11 mouse cellular contexts compared by ENCODE assay signal in the genomic region with DNA sequence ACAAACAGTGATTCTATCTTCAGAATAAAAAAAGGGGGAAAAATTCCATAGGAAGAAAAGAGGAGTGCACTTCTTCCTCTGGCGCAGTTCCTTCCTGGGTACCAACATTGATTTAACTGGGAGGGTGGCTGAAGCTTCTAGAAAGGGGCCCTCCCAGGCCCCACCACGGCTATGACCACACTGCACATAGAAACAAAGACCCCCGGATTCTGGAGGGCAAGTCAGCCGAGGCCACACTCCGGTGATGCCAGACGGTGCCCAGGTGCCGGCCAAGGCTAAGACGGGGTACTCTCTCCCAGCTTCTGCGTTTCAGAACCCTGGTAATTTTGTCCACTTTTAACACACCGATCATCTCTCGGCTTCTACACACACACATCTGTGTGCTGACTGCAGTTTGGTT.
A peak's percentile ranks its signal among the peaks of the same experiment; 100 is the strongest.
DNase-seq lines count a peak whose midpoint lies in the region; ATAC-seq and TF ChIP-seq lines count a peak whose summit lies in the region.
"Had no signal": no experiment of that assay in that cellular context is flagged by ENCODE, and none has a peak within 500 bp of the region (broad histone marks: within the 10 kb centered on the region; RNA-seq: fewer than 3 reads in every experiment).

No protein-coding gene starts in this region.

- H3K27me3 ChIP-seq in lung, embryonic 16.5 days (ENCODE audit: control insufficient read depth, insufficient read depth, low read depth, low read length): no peaks in the 10 kb centered on the region; the same call in 1 of the 2 replicates
- peaks cover 12% of the 10 kb centered on the region; the same call in 1 of the 2 replicates for H3K27me3 ChIP-seq in limb, embryonic 12.5 days
- H3K27me3 ChIP-seq in stomach, postnatal 0 days (ENCODE audit: control insufficient read depth, insufficient read depth, low read length): no peaks in the 10 kb centered on the region
- H3K27me3 ChIP-seq: Patski had no signal

- no peak overlapping the region; the same call in 1 of the 2 replicates for H3K9ac ChIP-seq in lung, embryonic 16.5 days (ENCODE audit: low read length)
- peak overlapping the region; percentile 37; the same call in 1 of the 2 replicates for H3K9ac ChIP-seq in limb, embryonic 12.5 days (replicated peaks)
- no peak overlapping the region for H3K9ac ChIP-seq in stomach, postnatal 0 days (ENCODE audit: low read length)
- H3K9ac ChIP-seq: liver, embryonic 13.5 days had no signal

- TF ChIP-seq EP300 in stomach, postnatal 0 days (optimal IDR thresholded peaks at IDR 0.05): no peak

- peak overlapping the region; percentile 87 for H3K4me2 ChIP-seq in lung, embryonic 16.5 days (ENCODE audit: low read depth, low read length)
- peak overlapping the region; percentile 74 for H3K4me2 ChIP-seq in limb, embryonic 12.5 days
- peak overlapping the region; percentile 67; the same call in 1 of the 2 replicates for H3K4me2 ChIP-seq in stomach, postnatal 0 days (replicated peaks; ENCODE audit: low read depth)

- H3K4me3 ChIP-seq in lung, embryonic 16.5 days (ENCODE audit: low read length): peak overlapping the region; percentile 51
- H3K4me3 ChIP-seq in limb, embryonic 12.5 days (replicated peaks): peak overlapping the region; percentile 40
- H3K4me3 ChIP-seq in stomach, postnatal 0 days (ENCODE audit: low read depth, low read length): no peak overlapping the region
- H3K4me3 ChIP-seq: liver, embryonic 13.5 days had no signal

- TF ChIP-seq CTCF in stomach, postnatal 0 days (IDR thresholded peaks at IDR 0.05; ENCODE audit: low read depth): no peak

- WGBS in lung, embryonic 16.5 days: 44% methylated on average over 11 of the region's 11 CpGs
- 10% methylated on average over 11 of the region's 11 CpGs for WGBS in limb, embryonic 12.5 days
- 56% methylated on average over 11 of the region's 11 CpGs for WGBS in stomach, postnatal 0 days

- H3K36me3 ChIP-seq in lung, embryonic 16.5 days (ENCODE audit: control insufficient read depth, insufficient read depth, low read length): no peaks in the 10 kb centered on the region
- H3K36me3 ChIP-seq in limb, embryonic 12.5 days: no peaks in the 10 kb centered on the region
- H3K36me3 ChIP-seq in stomach, postnatal 0 days (ENCODE audit: control insufficient read depth, insufficient read depth, low read length): no peaks in the 10 kb centered on the region
- H3K36me3 ChIP-seq: liver, embryonic 13.5 days had no signal

- no peak overlapping the region for H3K27ac ChIP-seq in lung, embryonic 16.5 days (ENCODE audit: low read length)
- peak overlapping the region; percentile 89 for H3K27ac ChIP-seq in limb, embryonic 12.5 days
- no peak overlapping the region for H3K27ac ChIP-seq in stomach, postnatal 0 days (replicated peaks)
- H3K27ac ChIP-seq: liver, embryonic 13.5 days had no signal

- DNase-seq in cerebellum, postnatal 4 days (ENCODE audit: low spot score in 2 of 2): no peak
- DNase-seq in lung, postnatal 25 days (ENCODE audit: low spot score): no peak
- no peak for DNase-seq in stomach, postnatal 0 days (ENCODE audit: low spot score)
- no peak for DNase-seq in urinary bladder, postnatal 10 days (ENCODE audit: low spot score)
- DNase-seq in urinary bladder, postnatal 25 days (ENCODE audit: low spot score): no peak
- DNase-seq: heart, postnatal 4 days; liver, embryonic 13.5 days had no signal

- no peaks in the 10 kb centered on the region for H3K9me3 ChIP-seq in lung, embryonic 16.5 days (ENCODE audit: control insufficient read depth, low read length)
- no peaks in the 10 kb centered on the region for H3K9me3 ChIP-seq in limb, embryonic 12.5 days
- no peaks in the 10 kb centered on the region for H3K9me3 ChIP-seq in stomach, postnatal 0 days (ENCODE audit: control insufficient read depth, low read length)
- H3K9me3 ChIP-seq: liver, embryonic 13.5 days had no signal

- 0 out of 2 replicates have a peak, but pooled peaks have one; percentile 5 for ATAC-seq in cerebellum, adult (ENCODE audit: insufficient number of reproducible peaks, low FRiP score, low TSS enrichment)
- ATAC-seq in lung, embryonic 16.5 days (ENCODE audit: low read depth): no peak
- peak; percentile 61 for ATAC-seq in limb, embryonic 12.5 days (ENCODE audit: insufficient number of reproducible peaks, insufficient read depth, low FRiP score, low TSS enrichment, low read depth)
- no peak for ATAC-seq in stomach, postnatal 0 days (ENCODE audit: low FRiP score, low TSS enrichment)

- H3K4me1 ChIP-seq in lung, embryonic 16.5 days (replicated peaks; ENCODE audit: control insufficient read depth, insufficient read depth, low read length): peaks cover 21% of the 10 kb centered on the region
- peaks cover 50% of the 10 kb centered on the region for H3K4me1 ChIP-seq in limb, embryonic 12.5 days (replicated peaks)
- no peaks in the 10 kb centered on the region for H3K4me1 ChIP-seq in stomach, postnatal 0 days (replicated peaks; ENCODE audit: control insufficient read depth, insufficient read depth)
- H3K4me1 ChIP-seq: liver, embryonic 13.5 days had no signal

Comparison
In these comparisons a context has a peak if more than half of its experiments do, and no peak if none do; other contexts are left out.
1. ATAC-seq: peak in cerebellum, adult (single experiment) and limb, embryonic 12.5 days (single experiment); none in lung, embryonic 16.5 days (single experiment) and stomach, postnatal 0 days (single experiment).
2. Peak in every context shown above with its lines, with median percentiles within 50 percentile points of each other: H3K4me2 ChIP-seq.